Comparison of ENCODE assay signal across 21 mouse cellular contexts in the genomic region with DNA sequence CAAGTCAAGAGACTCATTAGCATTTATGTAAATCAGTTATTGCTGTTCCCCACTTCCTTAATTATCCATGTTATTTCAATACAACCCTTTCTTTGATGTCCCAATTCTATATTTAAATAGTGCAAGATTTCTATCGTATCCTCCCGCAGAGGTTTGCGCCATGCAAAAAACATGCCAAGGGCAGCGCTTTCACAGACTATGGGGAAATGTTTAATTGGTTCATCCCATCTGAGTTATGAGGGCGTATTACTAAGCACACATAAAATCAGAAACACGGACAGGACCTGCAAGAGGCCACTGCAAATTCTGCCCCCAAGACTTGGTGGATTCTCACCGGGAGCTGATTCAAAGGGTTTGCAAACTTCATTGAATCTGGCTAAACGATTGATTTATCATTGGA.
DNase-seq lines count a peak whose midpoint lies in the region; ATAC-seq and TF ChIP-seq lines count a peak whose summit lies in the region.
"Had no signal": no experiment of that assay in that cellular context is flagged by ENCODE, and none has a peak within 500 bp of the region (broad histone marks: within the 10 kb centered on the region; RNA-seq: fewer than 3 reads in every experiment).

No protein-coding gene starts in this region.

- whole genome bisulfite sequencing in midbrain, embryonic 14.5 days, result 71% methylated on average over 8 of the region's 8 CpGs
- 70% methylated on average over 8 of the region's 8 CpGs for WGBS in midbrain, postnatal 0 days
- WGBS in bone marrow, adult 2 months, result 79% methylated on average over 8 of the region's 8 CpGs

- no peaks in the 10 kb centered on the region for H3K9me3 ChIP-seq in midbrain, embryonic 14.5 days (ENCODE audit: control insufficient read depth, low read length)
- H3K9me3 ChIP-seq in midbrain, postnatal 0 days (ENCODE audit: low read length), result no peaks in the 10 kb centered on the region
- H3K9me3 ChIP-seq: hindbrain, embryonic 12.5 days; hindbrain, embryonic 15.5 days; intestine, embryonic 15.5 days had no signal

- peak; percentile 45 for DNase-seq in midbrain, embryonic 14.5 days
- no peak for DNase-seq in midbrain, postnatal 0 days (ENCODE audit: low spot score)
- peak; percentile 84 for DNase-seq in gonadal fat pad, adult 2 months (ENCODE audit: low read depth)
- no peak for DNase-seq in adrenal gland, adult 18-20 months (ENCODE audit: low spot score in 2 of 2)
- DNase-seq in ovary, postnatal 14 days (ENCODE audit: low spot score), result no peak
- no peak for DNase-seq in thymus, postnatal 10 days (ENCODE audit: low spot score in 2 of 2)
- DNase-seq: adrenal gland, postnatal 10 days; adrenal gland, postnatal 36 days; cerebellum, adult 11-12 months; cerebellum, adult 8-10 months; cerebellum, postnatal 14 days; forebrain, postnatal 0 days; gastrocnemius, adult 2 months; gastrocnemius, postnatal 25 days; heart, adult 11 months had no signal

- no peak overlapping the region for H3K4me2 ChIP-seq in midbrain, embryonic 14.5 days (ENCODE audit: low read length)
- H3K4me2 ChIP-seq in midbrain, postnatal 0 days (ENCODE audit: low read depth, low read length, poor library complexity, severe bottlenecking), result no peak overlapping the region
- H3K4me2 ChIP-seq: heart, embryonic 11.5 days; intestine, embryonic 15.5 days had no signal

- no peak overlapping the region for H3K27ac ChIP-seq in midbrain, embryonic 14.5 days (replicated peaks; ENCODE audit: low read depth, low read length)
- H3K27ac ChIP-seq in midbrain, postnatal 0 days (ENCODE audit: low read depth, low read length), result no peak overlapping the region
- H3K27ac ChIP-seq in bone marrow, adult 2 months (ENCODE audit: control insufficient read depth, insufficient read depth, low read depth, low read length, poor library complexity), result peak overlapping the region; percentile 43; the same call in 1 of the 2 replicates
- H3K27ac ChIP-seq: gastrocnemius, adult 2 months; hindbrain, embryonic 12.5 days; hindbrain, embryonic 15.5 days; intestine, embryonic 15.5 days had no signal

- no peak overlapping the region for H3K9ac ChIP-seq in midbrain, embryonic 14.5 days (replicated peaks; ENCODE audit: low read length)
- no peak overlapping the region for H3K9ac ChIP-seq in midbrain, postnatal 0 days (replicated peaks; ENCODE audit: low read length, poor library complexity, severe bottlenecking)
- H3K9ac ChIP-seq: forebrain, postnatal 0 days; hindbrain, embryonic 12.5 days; hindbrain, embryonic 15.5 days; intestine, embryonic 15.5 days had no signal

- TF ChIP-seq CTCF in midbrain, postnatal 0 days (IDR thresholded peaks at IDR 0.05), result no peak
- no peak for TF ChIP-seq CTCF in bone marrow, adult 2 months (IDR thresholded peaks at IDR 0.05; ENCODE audit: control insufficient read depth, insufficient read depth, low read length)

- H3K27me3 ChIP-seq in midbrain, embryonic 14.5 days (ENCODE audit: control insufficient read depth, insufficient read depth, low read length), result peaks cover under 1% of the 10 kb centered on the region; the same call in 1 of the 2 replicates
- no peaks in the 10 kb centered on the region for H3K27me3 ChIP-seq in midbrain, postnatal 0 days (ENCODE audit: insufficient read depth, low read length)
- H3K27me3 ChIP-seq: hindbrain, embryonic 12.5 days; hindbrain, embryonic 15.5 days; intestine, embryonic 15.5 days had no signal

- H3K4me1 ChIP-seq in midbrain, embryonic 14.5 days (ENCODE audit: control insufficient read depth, insufficient read depth, low read length), result peaks cover 19% of the 10 kb centered on the region
- H3K4me1 ChIP-seq in midbrain, postnatal 0 days (ENCODE audit: insufficient read depth, low read length), result no peaks in the 10 kb centered on the region
- H3K4me1 ChIP-seq in bone marrow, adult 2 months (ENCODE audit: control insufficient read depth, insufficient read depth, low read length), result no peaks in the 10 kb centered on the region

- no peak for TF ChIP-seq POLR2A in bone marrow, adult 2 months (IDR thresholded peaks at IDR 0.05; ENCODE audit: borderline replicate concordance, control insufficient read depth, low read depth, low read length)

- no peak overlapping the region for H3K4me3 ChIP-seq in midbrain, embryonic 14.5 days (replicated peaks; ENCODE audit: low read depth, low read length)
- no peak overlapping the region for H3K4me3 ChIP-seq in midbrain, postnatal 0 days (ENCODE audit: low read depth, low read length)
- H3K4me3 ChIP-seq in bone marrow, adult 2 months (replicated peaks; ENCODE audit: control insufficient read depth, low read depth, low read length), result no peak overlapping the region
- H3K4me3 ChIP-seq: gastrocnemius, adult 2 months; hindbrain, embryonic 12.5 days; hindbrain, embryonic 15.5 days; intestine, embryonic 15.5 days had no signal

- ATAC-seq in midbrain, embryonic 14.5 days (ENCODE audit: low FRiP score, low TSS enrichment), result no peak
- no peak for ATAC-seq in midbrain, postnatal 0 days (ENCODE audit: low FRiP score)
- ATAC-seq: forebrain, embryonic 14.5 days; forebrain, postnatal 0 days; intestine, embryonic 15.5 days had no signal

- no peaks in the 10 kb centered on the region for H3K36me3 ChIP-seq in midbrain, embryonic 14.5 days (ENCODE audit: control insufficient read depth, insufficient read depth, low read length)
- H3K36me3 ChIP-seq in midbrain, postnatal 0 days (ENCODE audit: insufficient read depth, low read length), result no peaks in the 10 kb centered on the region
- H3K36me3 ChIP-seq: hindbrain, embryonic 12.5 days; hindbrain, embryonic 15.5 days; intestine, embryonic 15.5 days had no signal

Comparison
In these comparisons a context has a peak if more than half of its experiments do, and no peak if none do; other contexts are left out.
1. DNase-seq: peak in midbrain, embryonic 14.5 days (single experiment) and gonadal fat pad, adult 2 months (single experiment); none in midbrain, postnatal 0 days (single experiment), adrenal gland, adult 18-20 months (0 of 2), ovary, postnatal 14 days (single experiment) and thymus, postnatal 10 days (0 of 2).